Mouse (Mus musculus) fat pad, adult 2 months (tissue): ENCODE data around the gene Mlh3.
A peak's percentile ranks its signal among the peaks of the same experiment; 100 is the strongest.

Experiments
- DNase-seq: peaks from one replicate; pipeline ENCODE4 v3.0.0-alpha.2; 2011; ENCODE audit warnings: low read depth, low spot score; ENCODE audit errors: extremely low read depth

The Mlh3 gene

DNA sequence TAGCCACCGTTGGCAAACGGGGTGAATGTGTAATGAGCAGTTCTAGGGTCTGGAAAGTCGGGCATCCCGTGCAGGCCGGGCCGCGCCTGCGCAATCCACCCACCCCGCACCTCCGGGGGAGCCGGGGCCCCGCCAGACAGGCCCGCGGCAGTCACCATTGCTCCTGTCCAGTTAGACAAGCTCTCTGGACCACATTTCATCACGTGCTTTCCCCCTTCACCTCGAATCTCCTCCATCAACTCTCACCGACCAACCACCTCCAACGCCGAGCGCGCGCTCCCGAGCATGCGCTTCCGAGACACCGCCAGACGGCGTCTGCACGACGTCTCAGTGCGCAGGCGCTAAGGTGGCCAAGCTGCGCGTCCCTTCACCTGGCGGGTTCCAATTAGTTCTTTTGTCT is at the start of gene Mlh3:
Gene Mlh3, minus strand, starts transcription at position 281 of the 400 bp plus-strand sequence.
- DNase-seq = no peak

DNA sequence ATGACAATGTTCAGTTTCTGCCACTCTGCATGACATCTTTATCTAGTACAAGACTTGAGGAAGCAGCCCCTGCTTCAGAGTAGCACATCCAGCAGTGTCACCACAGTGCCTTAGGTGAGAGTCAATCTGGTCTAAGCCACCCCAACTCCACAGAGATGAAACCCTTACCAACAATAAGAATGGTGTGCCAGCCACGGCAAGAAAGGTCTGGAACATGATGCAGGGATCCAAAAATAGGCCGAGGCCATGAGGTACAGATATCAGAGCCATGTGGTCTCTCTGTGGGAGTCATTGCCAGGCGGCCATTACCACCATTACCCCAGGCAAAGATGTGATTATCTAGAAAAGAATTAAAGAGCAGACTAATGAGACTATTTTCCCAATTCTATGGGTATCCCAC is 38.3 kb upstream of the Mlh3 start:
- no peak for DNase-seq

DNA sequence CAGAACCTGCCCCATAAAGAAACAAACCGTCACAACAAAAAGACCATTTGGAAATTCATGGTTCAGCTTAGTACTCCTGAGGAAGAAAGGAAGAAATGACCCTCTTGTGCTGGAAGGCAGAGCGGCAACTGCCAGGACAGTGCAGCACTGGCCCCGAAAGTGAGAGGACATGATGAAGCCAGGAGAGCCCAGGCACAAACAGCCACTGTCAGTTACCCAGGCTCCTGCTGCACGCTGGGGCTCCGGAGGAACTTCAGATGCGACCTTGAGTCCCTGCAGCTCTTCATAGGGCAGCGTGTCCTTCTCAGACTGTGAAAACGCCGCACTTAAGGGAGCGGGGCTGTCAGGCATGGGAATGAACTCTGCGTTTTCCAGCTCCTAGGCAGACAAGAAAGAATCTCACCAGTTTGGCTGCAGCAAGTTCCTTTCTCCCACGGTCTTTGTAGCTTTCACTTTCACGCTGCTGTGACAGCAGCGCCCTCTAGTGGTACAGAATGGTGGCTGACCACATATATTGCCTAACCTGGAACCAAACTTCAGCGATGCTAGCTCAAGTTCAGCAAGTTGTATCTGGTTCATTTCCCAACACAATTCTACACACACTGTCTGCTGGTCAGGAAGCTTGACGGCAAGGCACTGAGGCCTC is 35.0 kb upstream of the Mlh3 start:
- no peak for DNase-seq

DNA sequence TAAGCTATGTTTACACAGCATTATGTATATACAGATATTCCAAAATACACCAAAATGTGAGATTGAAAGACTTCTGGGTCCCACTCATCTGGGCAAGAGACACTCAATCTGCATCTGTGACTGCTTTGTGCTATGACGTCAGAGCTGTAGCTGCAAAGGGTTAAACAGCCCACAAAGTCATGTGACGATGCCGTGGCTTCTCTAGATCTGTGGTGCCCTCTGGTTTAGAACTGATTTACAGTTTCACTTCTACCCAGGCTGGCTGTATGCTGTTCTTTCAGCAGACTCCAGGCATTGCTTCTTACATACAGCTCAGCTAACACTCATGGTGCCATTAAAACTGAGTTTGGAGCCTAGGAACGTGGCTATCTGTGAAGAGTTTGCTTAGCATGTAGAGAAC is 34.3 kb upstream of the Mlh3 start:
- no peak for DNase-seq

GRCm38 (mm10) chr12:85303256-85303655 is 32.9 kb upstream of the Mlh3 start:
- no peak for DNase-seq

DNA sequence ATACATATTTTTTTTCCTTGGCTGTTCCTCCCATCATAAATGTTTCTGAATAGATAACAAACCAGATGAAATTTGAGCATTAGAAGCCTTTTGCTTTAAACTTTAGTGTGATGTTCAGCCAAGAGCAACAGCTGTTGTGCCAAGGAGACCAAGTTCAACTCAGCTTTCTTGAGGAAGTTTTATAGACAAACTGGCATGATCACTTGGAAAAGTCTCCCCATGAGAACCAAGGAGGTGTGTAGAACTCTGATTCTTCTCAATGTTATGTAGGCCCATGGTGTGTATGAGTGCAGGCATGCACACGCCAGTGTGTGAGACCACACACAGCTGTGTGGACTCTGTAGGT is 28.4 kb upstream of the Mlh3 start:
- no peak for DNase-seq

- no peak for DNase-seq
Observed at GRCm38 (mm10) chr12:85298127-85298834, 27.9 kb upstream of the Mlh3 start.

DNA sequence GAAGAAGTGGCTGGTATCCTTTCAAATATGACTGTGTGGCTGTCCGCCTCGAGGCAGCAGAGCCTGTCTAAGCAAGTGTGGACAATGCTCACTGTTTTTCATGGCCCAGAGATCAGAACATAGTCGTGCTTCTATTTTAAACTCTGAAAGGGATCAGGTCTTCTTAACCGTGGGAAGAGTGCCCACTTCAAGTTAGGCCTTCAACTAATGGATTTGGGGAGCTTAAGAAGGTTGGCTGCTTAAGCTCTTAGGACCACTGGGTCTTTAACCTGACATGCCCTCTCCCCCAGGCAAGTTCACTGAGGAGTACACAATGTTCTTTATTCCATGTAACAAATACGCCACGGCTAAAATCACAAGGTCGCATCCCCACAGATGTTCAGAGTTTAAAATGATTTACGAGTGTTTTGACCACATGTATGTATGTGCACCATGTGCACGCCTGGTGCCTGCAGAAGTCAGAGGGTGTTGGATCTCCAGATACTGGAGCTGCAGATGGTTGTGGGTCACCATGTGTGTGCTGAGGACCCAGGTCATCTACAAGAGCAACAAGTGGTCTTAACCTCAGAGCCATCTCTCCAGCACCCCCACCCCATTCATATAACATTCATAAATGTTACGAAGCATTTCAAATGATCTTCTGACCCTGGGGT is 27.1 kb upstream of the Mlh3 start:
- peak; percentile 95 for DNase-seq

- no peak for DNase-seq
Observed at GRCm38 (mm10) chr12:85296915-85297314, 26.5 kb upstream of the Mlh3 start.

DNA sequence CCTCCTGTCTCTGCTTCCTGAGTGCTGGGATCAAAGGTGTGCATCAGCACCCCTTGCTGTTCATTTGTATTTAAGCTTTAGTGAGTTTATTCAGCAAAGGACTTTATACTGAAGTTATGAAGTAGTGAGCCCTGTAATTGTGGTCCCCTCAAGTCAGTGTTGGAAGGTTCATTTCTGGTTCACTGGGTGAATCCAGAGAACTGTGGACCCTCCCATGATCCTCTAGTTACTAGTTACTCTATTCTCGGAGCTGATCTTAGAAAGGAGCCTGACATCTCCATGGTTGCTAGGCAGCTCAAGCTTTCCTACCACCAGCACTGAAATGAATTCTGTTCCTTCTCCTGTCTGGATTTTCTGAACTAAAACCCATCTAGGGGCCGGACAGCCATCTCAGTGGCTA is 25.1 kb upstream of the Mlh3 start:
- no peak for DNase-seq

- no peak for DNase-seq
Observed at GRCm38 (mm10) chr12:85292906-85293305, 22.5 kb upstream of the Mlh3 start.

DNA sequence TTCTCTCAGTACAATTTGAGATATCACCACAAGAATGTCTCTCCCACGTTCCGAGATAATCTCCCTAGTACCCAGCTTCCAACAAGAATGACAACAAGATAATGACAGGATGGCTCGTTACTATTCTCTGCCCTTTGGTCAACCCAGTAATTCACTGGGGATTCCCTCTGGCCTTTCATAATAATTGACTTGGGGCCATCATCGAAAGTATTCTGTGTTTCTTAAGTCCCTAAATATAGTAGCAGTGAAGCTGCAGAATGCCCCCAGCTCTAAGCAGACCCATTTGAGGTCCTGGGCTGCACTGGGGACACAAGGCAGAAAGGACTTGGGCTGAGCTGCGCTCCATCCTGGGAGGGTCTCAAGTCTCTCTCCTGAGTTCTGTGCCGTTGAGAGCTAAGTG is 21.9 kb upstream of the Mlh3 start:
- DNase-seq = no peak

- no peak for DNase-seq
Observed at GRCm38 (mm10) chr12:85291541-85291940, 21.1 kb upstream of the Mlh3 start.

GRCm38 (mm10) chr12:85290633-85291032 is 20.2 kb upstream of the Mlh3 start:
- no peak for DNase-seq

GRCm38 (mm10) chr12:85289157-85290000 is 19.0 kb upstream of the Mlh3 start:
- DNase-seq = no peak

DNA sequence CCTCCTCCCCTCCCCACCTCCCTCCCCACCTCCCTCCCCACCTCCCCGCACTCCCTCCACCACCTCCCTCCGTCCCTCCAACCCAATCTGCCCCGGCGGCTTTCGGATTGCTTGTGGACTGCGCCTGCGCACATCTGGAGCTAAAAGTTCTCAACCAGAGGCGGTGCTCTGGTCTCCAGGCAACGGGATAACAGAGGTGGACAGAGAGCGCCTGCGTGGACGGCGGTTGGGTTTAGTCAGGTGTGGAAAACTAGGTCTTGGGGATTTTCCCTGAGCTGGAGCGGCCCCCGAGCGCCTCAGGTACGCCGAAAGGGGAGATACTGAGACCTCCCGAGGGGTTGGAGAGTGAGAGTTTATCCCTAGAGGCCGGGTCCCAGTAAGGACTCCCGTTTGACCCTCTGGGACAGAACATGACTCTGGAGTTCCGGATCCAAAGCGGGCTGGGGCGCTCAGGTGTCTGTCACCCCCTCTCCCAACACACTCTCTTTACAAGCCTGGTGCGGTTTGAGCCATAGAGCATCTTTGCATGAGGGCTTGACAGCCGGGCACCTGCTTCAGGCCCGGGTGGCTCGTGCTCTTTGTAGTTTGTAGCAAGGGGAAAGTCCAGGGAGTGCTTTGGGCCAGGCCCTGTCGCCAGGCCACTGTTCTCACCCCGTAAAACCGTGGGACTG is 18.2 kb upstream of the Mlh3 start, which contains the start of gene Zc2hc1c:
Gene Zc2hc1c, plus strand, starts transcription at position 106 of the 671 bp plus-strand sequence.
- no peak for DNase-seq

DNA sequence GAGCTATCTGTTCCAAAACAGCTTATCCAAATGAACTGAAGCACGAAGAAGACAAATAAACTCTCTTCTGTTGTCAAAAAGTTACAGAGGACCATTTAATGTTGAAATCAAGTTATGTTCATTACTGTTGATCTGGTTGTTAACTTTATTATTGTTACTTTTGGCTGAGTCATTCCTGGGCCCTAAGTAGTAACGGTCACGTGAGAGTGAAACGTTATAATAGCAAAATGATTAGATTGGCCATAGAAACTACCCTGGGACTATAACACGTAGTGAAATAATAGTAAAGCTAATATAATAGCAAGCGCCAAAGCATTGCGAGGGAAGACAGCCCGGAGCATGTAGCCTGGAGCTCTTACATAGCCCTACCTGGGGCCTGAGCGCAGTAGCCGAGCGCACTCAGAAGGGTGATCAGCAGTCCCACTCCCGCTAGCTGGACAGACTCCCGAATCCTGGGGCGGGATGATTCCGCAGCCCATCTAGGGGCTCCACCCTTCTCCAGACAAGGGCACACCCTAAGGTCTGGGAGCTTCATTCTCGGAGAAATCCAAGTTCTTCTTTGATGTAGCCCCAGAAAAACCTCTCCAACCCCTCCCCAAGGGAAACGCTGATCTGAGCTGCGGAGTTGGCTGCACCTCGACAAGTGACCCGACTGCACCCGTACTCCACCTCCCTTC is 17.5 kb upstream of the Mlh3 start, which contains the start of gene Acyp1:
Gene Acyp1, minus strand, starts transcription at position 630 of the 677 bp plus-strand sequence.
- no peak for DNase-seq

DNA sequence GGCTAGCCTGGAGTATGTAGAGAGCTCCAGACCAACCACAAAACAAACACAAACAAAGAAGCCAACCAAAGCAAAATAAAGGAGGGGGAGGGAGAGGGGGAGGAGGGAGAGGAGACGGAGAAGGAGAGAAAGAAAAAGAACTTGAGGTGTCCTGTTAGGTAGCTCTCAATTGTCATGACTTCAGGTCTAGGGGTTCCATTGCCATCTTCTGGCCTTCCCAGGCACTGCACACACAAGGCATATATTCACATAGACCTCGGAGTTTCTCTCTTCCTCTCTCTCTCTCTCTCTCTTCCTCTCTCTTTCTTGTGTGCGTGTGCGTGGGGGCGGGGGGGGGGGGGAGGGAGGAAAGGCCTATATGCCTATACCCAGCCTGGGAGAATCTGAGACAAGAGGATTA is 16.5 kb upstream of the Mlh3 start:
- no peak for DNase-seq

DNA sequence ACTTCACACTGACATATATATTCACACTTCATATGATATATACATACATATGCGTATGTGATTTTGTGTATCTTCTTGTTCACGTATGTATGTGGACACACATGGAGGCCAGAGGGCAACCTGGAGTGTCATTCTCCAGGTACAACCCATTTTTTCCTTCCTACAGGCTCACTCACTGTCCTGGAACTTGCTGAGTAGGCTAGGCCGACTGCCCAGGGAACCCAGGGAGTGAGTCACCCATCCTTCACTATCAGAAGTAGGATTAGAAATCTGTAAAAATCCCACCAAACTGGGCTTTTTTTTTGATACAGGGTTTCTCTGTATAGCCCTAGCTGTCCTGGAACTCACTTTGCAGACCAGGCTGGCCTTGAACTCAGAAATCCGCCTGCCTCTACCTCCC is 14.6 kb upstream of the Mlh3 start:
- no peak for DNase-seq

GRCm38 (mm10) chr12:85284331-85284730 is 13.9 kb upstream of the Mlh3 start:
- DNase-seq = no peak
